Mouse (Mus musculus): ENCODE measurements around the gene Copa. TPM values are rescaled to one million over a fixed set of nuclear protein-coding genes. Genes with fewer than 3 reads are reported as not detected.
A peak's percentile ranks its signal among the peaks of the same experiment; 100 is the strongest.

Gene Copa
- polyA plus RNA-seq, 1 experiment from 2014 or later = 181 TPM

DNA sequence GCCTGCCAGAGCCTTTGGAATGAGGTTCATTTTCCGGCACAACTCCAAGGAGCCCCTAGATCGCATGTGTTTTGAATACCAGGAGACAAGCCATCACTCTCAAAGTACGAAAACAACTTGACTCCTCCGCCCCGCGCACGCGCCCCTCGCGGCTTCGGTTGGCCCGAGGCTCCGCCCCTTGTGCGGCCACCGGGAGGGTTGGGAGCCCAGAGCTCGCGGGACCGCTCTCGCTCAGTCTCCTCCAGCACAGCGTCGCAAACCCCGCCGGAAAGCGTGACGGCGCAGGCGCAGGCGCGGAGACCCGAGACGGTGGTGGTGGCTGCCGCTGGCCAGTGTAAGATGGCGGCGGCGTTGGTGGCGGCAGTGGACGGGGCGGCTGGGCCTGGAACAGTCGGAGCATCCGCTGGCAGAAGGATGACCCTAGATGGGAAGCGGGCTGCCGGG, 65.5 kb downstream of the Copa start, which contains the start of gene Dcaf8:
Gene Dcaf8 (plus strand): TSS at position 250 of the 444 bp plus-strand sequence.
- H3K4me2 ChIP-seq (ENCODE audit: low read length) = peak within 1 kb of the TSS; percentile 86
- WGBS = under 1% methylated on average over 42 of the region's 42 CpGs
- peaks cover 2% of the 10 kb centered on the region; the same call in 1 of the 2 replicates for H3K36me3 ChIP-seq (ENCODE audit: control insufficient read depth, insufficient read depth, low read length)
- H3K4me1 ChIP-seq (ENCODE audit: control insufficient read depth, insufficient read depth, low read depth, low read length) = peaks cover 10% of the 10 kb centered on the region
- peak within 1 kb of the TSS; percentile 93 for H3K27ac ChIP-seq (ENCODE audit: low read depth, low read length)
- H3K27me3 ChIP-seq (replicated peaks; ENCODE audit: control insufficient read depth, insufficient read depth, low read length) = no peaks in the 10 kb centered on the region
- peak within 1 kb of the TSS; percentile 94 for H3K4me3 ChIP-seq (ENCODE audit: low read length)
- H3K9ac ChIP-seq (ENCODE audit: low read depth, low read length) = peak within 1 kb of the TSS; percentile 96
- peak; percentile 99 for ATAC-seq
- H3K9me3 ChIP-seq (ENCODE audit: control insufficient read depth, low read length) = no peaks in the 10 kb centered on the region

- no peak; the same call in 1 of the 2 replicates for ATAC-seq
- Histone ChIP-seq H3K4me2 (ENCODE audit: low read length) (peak overlapping the region; percentile 86), H3K9me3 (ENCODE audit: control insufficient read depth, low read length) (no peaks in the 10 kb centered on the region), H3K9ac (ENCODE audit: low read depth, low read length) (peak overlapping the region; percentile 96), H3K27ac (ENCODE audit: low read depth, low read length) (peak overlapping the region; percentile 93), H3K4me3 (ENCODE audit: low read length) (peak overlapping the region; percentile 94), H3K27me3 (replicated peaks; ENCODE audit: control insufficient read depth, insufficient read depth, low read length) (no peaks in the 10 kb centered on the region), H3K36me3 (ENCODE audit: control insufficient read depth, insufficient read depth, low read length) (peaks cover 2% of the 10 kb centered on the region; the same call in 1 of the 2 replicates), H3K4me1 (ENCODE audit: control insufficient read depth, insufficient read depth, low read depth, low read length) (peaks cover 10% of the 10 kb centered on the region)
- WGBS = under 1% methylated on average over 36 of the region's 40 CpGs
Measured at GRCm38 (mm10) chr1:172148279-172148954, 66.1 kb downstream of the Copa start.

- Histone ChIP-seq H3K9me3 (ENCODE audit: control insufficient read depth, low read length) (no peaks in the 10 kb centered on the region), H3K27ac (ENCODE audit: low read depth, low read length) (peak overlapping the region; percentile 93), H3K4me2 (ENCODE audit: low read length) (peak overlapping the region; percentile 86), H3K4me3 (ENCODE audit: low read length) (peak overlapping the region; percentile 94), H3K9ac (ENCODE audit: low read depth, low read length) (peak overlapping the region; percentile 96), H3K27me3 (replicated peaks; ENCODE audit: control insufficient read depth, insufficient read depth, low read length) (no peaks in the 10 kb centered on the region), H3K4me1 (ENCODE audit: control insufficient read depth, insufficient read depth, low read depth, low read length) (peaks cover 10% of the 10 kb centered on the region), H3K36me3 (ENCODE audit: control insufficient read depth, insufficient read depth, low read length) (peaks cover 2% of the 10 kb centered on the region; the same call in 1 of the 2 replicates)
- no peak for ATAC-seq
- WGBS = 17% methylated on average over 19 of the region's 19 CpGs
Measured at GRCm38 (mm10) chr1:172148955-172149815, 66.9 kb downstream of the Copa start.

GRCm38 (mm10) chr1:172154536-172154935, 72.2 kb downstream of the Copa start:
- 94% methylated on average over 3 of the region's 3 CpGs for WGBS
- H3K36me3 ChIP-seq (ENCODE audit: control insufficient read depth, insufficient read depth, low read length) = peaks cover 2% of the 10 kb centered on the region; the same call in 1 of the 2 replicates

DNA sequence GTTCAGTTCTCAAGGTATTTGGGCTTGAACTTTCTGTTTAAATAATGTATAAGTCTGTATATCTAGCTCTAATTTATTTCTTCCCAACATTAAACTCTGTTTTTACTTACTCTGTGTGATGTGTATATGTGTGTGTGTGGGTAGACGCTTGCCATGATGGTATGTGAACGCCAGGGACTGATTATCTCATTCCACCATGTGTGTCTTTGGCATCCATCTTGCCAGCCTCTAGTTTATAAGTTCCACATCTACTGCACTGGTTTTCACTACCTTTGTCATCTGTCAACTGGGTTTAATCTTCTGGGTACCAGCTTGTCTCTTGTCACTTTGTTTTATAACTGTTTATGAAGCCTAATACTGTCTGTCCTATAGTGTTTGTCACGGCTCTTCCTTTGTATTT, 73.2 kb downstream of the Copa start:
- no peaks in the 10 kb centered on the region for H3K27me3 ChIP-seq (replicated peaks; ENCODE audit: control insufficient read depth, insufficient read depth, low read length)
- H3K36me3 ChIP-seq (ENCODE audit: control insufficient read depth, insufficient read depth, low read length) = peaks cover 2% of the 10 kb centered on the region; the same call in 1 of the 2 replicates
- H3K4me1 ChIP-seq (ENCODE audit: control insufficient read depth, insufficient read depth, low read depth, low read length) = no peaks in the 10 kb centered on the region
- no peak overlapping the region for H3K27ac ChIP-seq (ENCODE audit: low read depth, low read length)
- ATAC-seq = no peak
- no peak overlapping the region for H3K4me2 ChIP-seq (ENCODE audit: low read length)
- H3K9me3 ChIP-seq (ENCODE audit: control insufficient read depth, low read length) = no peaks in the 10 kb centered on the region
- WGBS = 94% methylated on average over 3 of the region's 3 CpGs
- H3K4me3 ChIP-seq (ENCODE audit: low read length) = no peak overlapping the region
- H3K9ac ChIP-seq (ENCODE audit: low read depth, low read length) = no peak overlapping the region

More at GRCm38 (mm10) chr1:172154536-172154935, 72.2 kb downstream of the Copa start:
- H3K4me2 ChIP-seq (ENCODE audit: low read length) = no peak overlapping the region
- peaks cover 1% of the 10 kb centered on the region for H3K4me1 ChIP-seq (ENCODE audit: control insufficient read depth, insufficient read depth, low read depth, low read length)
- H3K9me3 ChIP-seq (ENCODE audit: control insufficient read depth, low read length) = no peaks in the 10 kb centered on the region
- ATAC-seq = no peak
- H3K27me3 ChIP-seq (replicated peaks; ENCODE audit: control insufficient read depth, insufficient read depth, low read length) = no peaks in the 10 kb centered on the region
- H3K4me3 ChIP-seq (ENCODE audit: low read length) = no peak overlapping the region
- no peak overlapping the region for H3K27ac ChIP-seq (ENCODE audit: low read depth, low read length)
- no peak overlapping the region for H3K9ac ChIP-seq (ENCODE audit: low read depth, low read length)

DNA sequence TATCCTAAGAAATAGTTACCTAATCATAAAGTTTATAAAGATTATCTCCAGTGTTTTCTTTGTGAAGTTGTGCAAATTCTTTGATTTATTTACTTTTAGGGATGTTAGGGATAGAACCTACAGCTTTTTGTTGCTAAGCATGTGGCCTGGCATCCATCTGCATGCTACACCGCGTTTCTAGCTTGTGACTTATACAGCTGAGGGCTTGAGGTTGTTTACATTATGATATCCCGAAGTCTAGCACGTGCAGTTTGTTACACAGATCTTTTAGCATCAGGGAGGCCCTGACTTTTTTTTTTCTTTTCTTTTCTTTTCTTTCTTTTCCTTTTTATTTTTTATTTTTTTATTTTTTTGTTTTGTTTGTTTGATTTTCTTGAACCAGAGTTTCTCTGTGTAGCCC, 77.6 kb downstream of the Copa start:
- Histone ChIP-seq H3K4me1 (ENCODE audit: control insufficient read depth, insufficient read depth, low read depth, low read length) (no peaks in the 10 kb centered on the region; the same call in none of the 2 replicates), H3K27ac (ENCODE audit: low read depth, low read length) (no peak overlapping the region), H3K4me3 (ENCODE audit: low read length) (no peak overlapping the region), H3K27me3 (replicated peaks; ENCODE audit: control insufficient read depth, insufficient read depth, low read length) (no peaks in the 10 kb centered on the region), H3K4me2 (ENCODE audit: low read length) (no peak overlapping the region), H3K9ac (ENCODE audit: low read depth, low read length) (no peak overlapping the region), H3K9me3 (ENCODE audit: control insufficient read depth, low read length) (no peaks in the 10 kb centered on the region), H3K36me3 (ENCODE audit: control insufficient read depth, insufficient read depth, low read length) (no peaks in the 10 kb centered on the region)
- no peak for ATAC-seq
- 75% methylated on average over 4 of the region's 4 CpGs for WGBS

- ATAC-seq = no peak
- no peaks in the 10 kb centered on the region; the same call in none of the 2 replicates for H3K4me1 ChIP-seq (ENCODE audit: control insufficient read depth, insufficient read depth, low read depth, low read length)
- H3K4me2 ChIP-seq (ENCODE audit: low read length) = no peak overlapping the region
- no peak overlapping the region for H3K27ac ChIP-seq (ENCODE audit: low read depth, low read length)
- H3K9ac ChIP-seq (ENCODE audit: low read depth, low read length) = no peak overlapping the region
- no peaks in the 10 kb centered on the region for H3K27me3 ChIP-seq (replicated peaks; ENCODE audit: control insufficient read depth, insufficient read depth, low read length)
- no peaks in the 10 kb centered on the region for H3K9me3 ChIP-seq (ENCODE audit: control insufficient read depth, low read length)
- H3K4me3 ChIP-seq (ENCODE audit: low read length) = no peak overlapping the region
- H3K36me3 ChIP-seq (ENCODE audit: control insufficient read depth, insufficient read depth, low read length) = no peaks in the 10 kb centered on the region
Measured at GRCm38 (mm10) chr1:172160508-172160907, 78.2 kb downstream of the Copa start.

- 96% methylated on average over 1 of the region's 1 CpGs for WGBS
- H3K9me3 ChIP-seq (ENCODE audit: control insufficient read depth, low read length) = no peaks in the 10 kb centered on the region
- H3K4me1 ChIP-seq (ENCODE audit: control insufficient read depth, insufficient read depth, low read depth, low read length) = no peaks in the 10 kb centered on the region; the same call in none of the 2 replicates
- no peaks in the 10 kb centered on the region for H3K27me3 ChIP-seq (replicated peaks; ENCODE audit: control insufficient read depth, insufficient read depth, low read length)
- H3K4me3 ChIP-seq (ENCODE audit: low read length) = no peak overlapping the region
- no peak overlapping the region for H3K4me2 ChIP-seq (ENCODE audit: low read length)
- no peak overlapping the region for H3K9ac ChIP-seq (ENCODE audit: low read depth, low read length)
- peaks cover 9% of the 10 kb centered on the region; the same call in 1 of the 2 replicates for H3K36me3 ChIP-seq (ENCODE audit: control insufficient read depth, insufficient read depth, low read length)
- ATAC-seq = peak; percentile 69
- H3K27ac ChIP-seq (ENCODE audit: low read depth, low read length) = no peak overlapping the region
Measured at GRCm38 (mm10) chr1:172162009-172162408, 79.7 kb downstream of the Copa start.

- Histone ChIP-seq H3K36me3 (ENCODE audit: control insufficient read depth, insufficient read depth, low read length) (peaks cover 12% of the 10 kb centered on the region; the same call in 1 of the 2 replicates), H3K4me3 (ENCODE audit: low read length) (no peak overlapping the region), H3K4me2 (ENCODE audit: low read length) (no peak overlapping the region), H3K9me3 (ENCODE audit: control insufficient read depth, low read length) (no peaks in the 10 kb centered on the region), H3K27ac (ENCODE audit: low read depth, low read length) (no peak overlapping the region), H3K4me1 (ENCODE audit: control insufficient read depth, insufficient read depth, low read depth, low read length) (no peaks in the 10 kb centered on the region; the same call in none of the 2 replicates), H3K9ac (ENCODE audit: low read depth, low read length) (no peak overlapping the region), H3K27me3 (replicated peaks; ENCODE audit: control insufficient read depth, insufficient read depth, low read length) (no peaks in the 10 kb centered on the region)
- no peak for ATAC-seq
- 92% methylated on average over 6 of the region's 6 CpGs for WGBS
Measured at GRCm38 (mm10) chr1:172162959-172163358, 80.6 kb downstream of the Copa start.

Data from hindbrain, embryonic 16.5 days (tissue).